Mouse (Mus musculus): Measurements from ENCODE around the gene Gja1. TPM values are rescaled to one million over a fixed set of nuclear protein-coding genes. Genes with fewer than 3 reads are reported as not detected.

Gene Gja1
- polyA plus RNA-seq, 2 experiments, result 1.6 to 4.5 TPM

- Histone ChIP-seq H3K27me3 (ENCODE audit: control insufficient read depth, insufficient read depth, low read length) (no peaks in the 10 kb centered on the region), H3K4me1 (replicated peaks; ENCODE audit: control insufficient read depth in 2 of 2, insufficient read depth in 2 of 2, low read length in 1 of 2) (peaks cover 0 to 6% of the 10 kb centered on the region in 2 experiments; a peak in 1 of 4 replicates), H3K4me3 (ENCODE audit: insufficient read depth in 1 of 2, low read depth in 2 of 2, low read length in 2 of 2) (no peak overlapping the region), H3K9ac (replicated peaks) (no peak overlapping the region), H3K27ac (no peak overlapping the region), H3K4me2 (ENCODE audit: low read depth) (no peak overlapping the region), H3K9me3 (ENCODE audit: control insufficient read depth, low read length) (no peaks in the 10 kb centered on the region), H3K36me3 (replicated peaks; ENCODE audit: control insufficient read depth, insufficient read depth, low read depth) (no peaks in the 10 kb centered on the region)
- ATAC-seq (ENCODE audit: insufficient read depth) (peak; percentile 73), DNase-seq (ENCODE audit: low read depth in 3 of 3, low spot score in 3 of 3) (peak; percentile 6 to 16 (median 10))
- TF ChIP-seq EP300 (IDR thresholded peaks at IDR 0.05; ENCODE audit: low read depth) (peak; percentile 50), CTCF (IDR thresholded peaks at IDR 0.05; ENCODE audit: low read depth) (no peak)
- 31% methylated on average over 4 of the region's 4 CpGs for WGBS (ENCODE audit: insufficient replicate concordance)
These were observed 62.5 kb downstream of the Gja1 start for GRCm38 (mm10) chr10:56439638-56440037.

GRCm38 (mm10) chr10:56444457-56444856 lies 67.3 kb downstream of the Gja1 start:
- no peaks in the 10 kb centered on the region for H3K36me3 ChIP-seq (replicated peaks; ENCODE audit: control insufficient read depth, insufficient read depth, low read depth)
- WGBS (ENCODE audit: insufficient replicate concordance), result 39% methylated on average over 2 of the region's 2 CpGs
- no peak overlapping the region for H3K27ac ChIP-seq
- H3K9me3 ChIP-seq (ENCODE audit: control insufficient read depth, low read length), result no peaks in the 10 kb centered on the region
- TF ChIP-seq CTCF (IDR thresholded peaks at IDR 0.05; ENCODE audit: low read depth), result no peak
- no peak for TF ChIP-seq EP300 (IDR thresholded peaks at IDR 0.05; ENCODE audit: low read depth)
- H3K27me3 ChIP-seq (ENCODE audit: control insufficient read depth, insufficient read depth, low read length), result no peaks in the 10 kb centered on the region
- 0 out of 4 replicates have a peak, but pooled peaks cover 0 to 2% of the 10 kb centered on the region in 2 experiments for H3K4me1 ChIP-seq (replicated peaks; ENCODE audit: control insufficient read depth in 2 of 2, insufficient read depth in 2 of 2, low read length in 1 of 2)
- DNase-seq (ENCODE audit: low read depth in 3 of 3, low spot score in 3 of 3) (no peak), ATAC-seq (ENCODE audit: insufficient read depth) (no peak)
- no peak overlapping the region for H3K4me2 ChIP-seq (ENCODE audit: low read depth)
- H3K4me3 ChIP-seq (ENCODE audit: insufficient read depth in 1 of 2, low read depth in 2 of 2, low read length in 2 of 2), result no peak overlapping the region
- no peak overlapping the region for H3K9ac ChIP-seq (replicated peaks)

GRCm38 (mm10) chr10:56449030-56449429 lies 71.9 kb downstream of the Gja1 start:
- Histone ChIP-seq H3K4me3 (ENCODE audit: insufficient read depth in 1 of 2, low read depth in 2 of 2, low read length in 2 of 2) (no peak overlapping the region), H3K9me3 (ENCODE audit: control insufficient read depth, low read length) (no peaks in the 10 kb centered on the region), H3K27me3 (ENCODE audit: control insufficient read depth, insufficient read depth, low read length) (no peaks in the 10 kb centered on the region), H3K36me3 (replicated peaks; ENCODE audit: control insufficient read depth, insufficient read depth, low read depth) (no peaks in the 10 kb centered on the region), H3K27ac (no peak overlapping the region), H3K4me2 (ENCODE audit: low read depth) (no peak overlapping the region), H3K9ac (replicated peaks) (no peak overlapping the region), H3K4me1 (replicated peaks; ENCODE audit: control insufficient read depth in 2 of 2, insufficient read depth in 2 of 2, low read length in 1 of 2) (no peaks in the 10 kb centered on the region)
- 51% methylated on average over 4 of the region's 4 CpGs for WGBS (ENCODE audit: insufficient replicate concordance)
- DNase-seq (ENCODE audit: low read depth in 3 of 3, low spot score in 3 of 3) (no peak), ATAC-seq (ENCODE audit: insufficient read depth) (no peak)
- TF ChIP-seq CTCF (IDR thresholded peaks at IDR 0.05; ENCODE audit: low read depth), result no peak
- TF ChIP-seq EP300 (IDR thresholded peaks at IDR 0.05; ENCODE audit: low read depth), result no peak

Other genes with a start within 250 kb of the Gja1 start
- 0.21 and 0.27 TPM in 2 replicates for gene Tbc1d32, start 148.6 kb upstream of the Gja1 start, polyA plus RNA-seq (2012; rRNA removed)
- 0.39 and 0.46 TPM in 2 replicates for gene Tbc1d32, start 148.6 kb upstream of the Gja1 start, polyA plus RNA-seq (2014; fragmentation: Nextera tagmentation; extraction: Ambion mirVana)

Measured in liver, embryonic 14.5 days (tissue).